Mouse (Mus musculus) G1E (cell line): ENCODE results near the gene Rufy3.

Experiments used
- CTCF ChIP-seq: IDR thresholded peaks from 2 replicates; pipeline ENCODE4 v1.5.1; 2012; ENCODE audit warnings: low read depth, low read length, inconsistent platforms, mixed read lengths
- POLR2AphosphoS5 ChIP-seq: IDR thresholded peaks from 2 replicates; pipeline ENCODE4 v1.6.1; 2012; ENCODE audit warnings: low read depth, low read length, inconsistent platforms; ENCODE audit not compliant: insufficient replicate concordance

GRCm38 (mm10) chr5:88562863-88563780, 1.7 kb upstream of the Rufy3 start:
- no peak for TF ChIP-seq POLR2AphosphoS5
- TF ChIP-seq CTCF, result no peak
